Mouse (Mus musculus) forebrain, embryonic 15.5 days (tissue): ENCODE data around the gene Slc45a2. TPM values are rescaled to one million over a fixed set of nuclear protein-coding genes. Genes with fewer than 3 reads are reported as not detected.

ENCODE experiments used
- polyA plus RNA-seq: library from polyadenylated mRNA; unstranded; fragments of >200 nt; fragmentation: Nextera tagmentation; extraction: Ambion mirVana; gene quantifications from 2 replicates; pipeline ENCODE4 v1.2.1, GENCODE M21; 2015

The Slc45a2 gene
- polyA plus RNA-seq, 1 experiment from 2014 or later: not detected

Other genes with a start within 250 kb of the Slc45a2 start
- gene C1qtnf3, start 48.4 kb upstream of the Slc45a2 start, polyA plus RNA-seq: 0.15 and 0.32 TPM in 2 replicates
- gene Amacr, start 19.0 kb upstream of the Slc45a2 start, polyA plus RNA-seq: 7.9 and 11.0 TPM in 2 replicates
- 1.8 and 2.1 TPM in 2 replicates for gene Rxfp3, start 37.3 kb downstream of the Slc45a2 start, polyA plus RNA-seq
- 0.74 and 1.0 TPM in 2 replicates for gene Adamts12, start 64.1 kb downstream of the Slc45a2 start, polyA plus RNA-seq